Mouse (Mus musculus) spleen, postnatal 14 days (tissue): Measurements from ENCODE around the gene Stmn3.
A peak's percentile ranks its signal among the peaks of the same experiment; 100 is the strongest.

ENCODE experiments used
- DNase-seq, 2 experiments: peaks; one replicate each; pipeline ENCODE4 v3.0.0; 2021 to 2022; ENCODE audit warnings: low spot score in 2 of 2

Stmn3 gene

DNA sequence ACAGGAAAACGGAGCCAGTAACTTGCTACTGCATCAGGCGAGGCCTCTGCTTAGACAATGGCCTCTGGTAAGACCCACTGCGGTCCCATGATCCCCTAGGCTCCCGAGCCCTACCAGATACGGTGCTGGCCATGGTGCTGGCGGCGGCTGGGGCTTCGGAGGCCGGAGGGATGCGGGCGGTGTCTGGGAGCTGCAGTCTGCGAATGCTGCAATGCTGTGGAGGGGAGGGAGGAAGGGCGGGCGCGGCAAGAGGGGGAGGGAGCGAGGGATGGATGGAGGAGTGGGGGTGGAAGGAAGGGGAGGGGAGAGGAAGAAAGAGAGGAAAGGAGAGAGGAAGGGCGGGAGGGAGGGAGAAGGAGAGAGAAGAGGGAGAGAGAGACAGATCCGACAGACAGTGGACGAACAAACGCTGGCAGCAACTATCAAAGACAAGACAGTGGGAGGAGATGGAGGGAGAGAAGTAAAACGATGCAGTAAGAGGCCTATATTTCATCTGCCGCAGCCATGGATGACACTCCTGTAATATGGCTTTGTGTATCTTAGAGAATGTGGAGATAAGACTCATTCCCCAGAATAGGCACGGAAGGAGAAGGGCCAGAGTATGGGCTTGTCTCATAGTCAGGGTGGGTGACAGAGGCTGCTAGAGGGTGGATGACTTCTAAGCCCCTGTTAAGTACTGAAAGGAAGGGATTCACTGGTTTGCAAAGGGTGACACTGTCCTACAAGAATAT, at the start of gene Stmn3:
Gene Stmn3 (minus strand): TSS at position 421 of the 731 bp plus-strand sequence.
- DNase-seq, result peak in 1 of 2 experiments; percentile 16

DNA sequence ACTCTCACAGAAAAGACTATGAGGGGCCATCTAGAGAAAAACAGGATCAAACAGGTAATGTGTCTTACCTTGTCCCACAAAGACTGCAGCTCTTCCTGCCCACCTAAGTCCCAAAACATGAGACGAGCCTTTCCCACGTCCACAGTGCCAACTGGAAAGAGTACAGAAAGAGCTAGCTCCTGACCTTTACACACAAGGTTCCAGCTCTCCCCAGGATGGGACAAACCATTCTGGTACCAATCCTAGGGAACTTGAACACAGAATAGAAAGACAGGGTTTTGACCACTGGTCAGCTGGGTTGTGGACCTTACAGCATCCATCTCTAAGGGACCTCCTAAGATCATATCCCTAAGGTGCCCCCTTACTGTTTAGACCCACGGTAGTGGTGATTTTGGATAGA, 49.6 kb upstream of the Stmn3 start:
- no peak for DNase-seq

DNA sequence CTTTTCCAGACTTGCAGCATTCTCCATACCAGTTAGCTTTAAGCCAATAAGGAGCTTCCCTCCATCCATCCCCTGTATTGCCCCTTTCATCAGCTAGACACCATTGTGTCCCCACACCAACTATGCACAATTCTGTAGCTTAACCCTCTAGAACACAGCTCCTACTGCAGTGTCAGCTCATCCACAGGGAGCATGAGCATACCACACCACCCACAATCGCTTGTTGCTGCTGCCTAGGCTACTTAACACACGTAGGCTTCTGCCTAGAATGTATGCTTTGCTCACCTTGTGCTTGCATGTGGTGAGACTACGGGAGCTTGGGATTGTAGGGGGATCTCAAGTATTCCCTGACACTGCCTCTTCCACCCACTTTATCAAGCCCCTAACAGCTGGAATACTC, 42.5 kb upstream of the Stmn3 start:
- no peak for DNase-seq

DNA sequence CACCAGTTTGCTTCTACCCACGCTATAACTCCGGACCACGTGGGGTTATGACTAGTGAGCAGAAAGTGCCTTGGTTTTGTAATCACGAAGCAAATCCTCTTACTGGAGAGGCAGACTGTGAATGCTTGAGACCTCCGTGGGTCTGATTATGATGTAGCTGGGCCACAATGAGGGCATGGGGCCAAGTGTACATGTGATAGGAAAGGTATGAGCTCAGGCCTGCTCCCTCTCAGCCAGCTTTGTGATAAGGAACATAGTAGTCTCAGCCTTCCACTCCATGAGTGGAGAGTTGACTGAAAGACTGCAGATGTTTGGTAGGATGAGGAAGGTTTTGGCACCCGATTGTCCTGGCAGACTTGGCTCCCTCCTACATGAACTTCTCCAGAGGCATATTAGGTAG, 28.5 kb upstream of the Stmn3 start:
- no peak for DNase-seq

DNA sequence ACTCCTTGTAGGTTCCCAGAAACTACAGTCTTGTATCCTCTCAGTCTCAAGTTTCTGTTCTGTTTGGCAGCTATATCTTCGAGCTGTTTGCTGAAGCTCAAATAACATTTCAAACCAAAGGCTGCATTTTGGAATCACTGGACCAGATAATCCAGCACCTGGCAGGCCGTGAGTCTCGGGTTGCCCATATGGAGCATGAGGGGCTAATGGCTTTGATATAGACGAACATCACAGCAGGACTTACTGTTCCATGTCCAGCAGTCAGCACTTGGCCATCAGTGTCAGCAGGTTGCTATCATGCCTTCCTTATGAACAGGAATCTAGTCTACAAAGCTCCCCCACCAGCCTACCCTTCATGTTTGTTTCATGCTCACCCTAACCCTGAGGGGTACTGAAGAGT, 26.1 kb upstream of the Stmn3 start:
- DNase-seq, result no peak

DNA sequence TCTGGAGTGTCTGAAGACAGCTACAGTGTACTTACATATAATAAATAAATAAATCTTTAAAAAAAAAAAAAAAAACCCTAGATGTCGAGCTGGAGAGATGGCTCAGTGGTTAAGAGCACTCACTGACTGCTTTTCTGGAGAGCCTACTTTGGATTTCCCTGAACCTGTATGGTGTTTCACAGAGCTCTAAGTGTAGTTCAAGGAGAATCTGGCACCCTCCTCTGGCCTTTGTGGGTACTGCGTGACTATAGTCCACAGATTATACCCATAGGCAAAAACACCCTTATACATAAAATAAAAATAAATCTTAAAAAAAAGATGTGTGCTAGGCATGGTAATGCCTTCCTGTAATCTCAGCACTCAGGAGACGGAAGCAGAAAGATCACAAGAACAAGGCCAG, 19.7 kb upstream of the Stmn3 start:
- DNase-seq, result peak; percentile 43 to 59

DNA sequence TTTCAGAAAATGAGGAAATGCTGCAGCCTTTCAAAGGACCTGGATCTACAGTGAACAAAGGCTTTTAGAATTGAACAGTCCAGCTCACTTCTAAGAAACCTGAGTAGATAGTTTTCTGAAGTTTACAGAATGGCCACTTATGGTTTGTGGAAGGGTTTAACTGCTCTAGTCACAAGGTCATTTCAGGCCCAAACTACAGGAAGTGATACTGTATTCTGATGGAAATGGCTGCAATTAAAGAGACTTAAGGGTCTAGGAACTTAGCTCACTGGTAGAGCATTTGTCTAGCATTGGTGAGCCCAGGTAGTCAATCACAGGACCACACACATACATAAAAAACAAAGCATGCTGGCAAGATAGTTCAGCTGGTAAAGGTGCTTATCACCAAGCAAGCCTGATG, 18.2 kb upstream of the Stmn3 start:
- DNase-seq, result no peak

DNA sequence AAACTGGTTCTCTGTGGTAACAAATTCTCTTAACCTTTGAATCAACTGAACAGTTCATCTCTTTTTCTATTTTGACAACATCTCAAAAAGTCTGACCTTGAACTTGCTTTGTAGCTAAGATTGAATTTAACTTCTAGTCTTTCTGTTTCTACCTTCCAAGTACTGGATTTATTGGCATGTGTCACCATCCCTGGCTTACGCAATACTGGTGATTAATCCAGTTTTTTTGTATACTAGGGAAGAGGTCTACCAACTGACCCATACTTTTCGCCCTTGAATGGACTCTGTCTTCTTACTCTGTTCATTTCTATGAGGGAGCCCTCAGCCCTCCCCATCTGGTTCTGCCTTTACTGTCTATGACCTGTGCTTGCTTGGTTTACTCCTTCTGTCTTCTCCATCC, 11.8 kb upstream of the Stmn3 start:
- no peak for DNase-seq

DNA sequence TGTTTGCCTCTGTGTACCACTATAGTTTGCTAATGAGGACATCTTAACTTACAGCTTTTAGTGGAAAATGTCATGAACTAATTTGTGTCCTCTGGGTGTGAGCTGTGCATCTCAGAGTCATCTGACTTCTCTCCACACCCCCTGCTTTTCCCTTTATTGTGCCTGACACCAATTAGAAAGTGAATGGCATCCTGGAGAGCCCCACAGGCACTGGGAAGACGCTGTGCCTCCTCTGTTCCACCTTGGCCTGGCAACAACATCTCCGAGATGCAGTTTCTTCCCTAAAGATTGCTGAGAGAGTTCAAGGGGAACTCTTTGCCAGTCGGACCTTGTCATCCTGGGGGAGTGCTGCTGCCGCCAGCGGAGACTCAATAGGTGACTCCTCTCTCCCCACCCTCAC, 7.8 kb upstream of the Stmn3 start:
- no peak for DNase-seq

DNA sequence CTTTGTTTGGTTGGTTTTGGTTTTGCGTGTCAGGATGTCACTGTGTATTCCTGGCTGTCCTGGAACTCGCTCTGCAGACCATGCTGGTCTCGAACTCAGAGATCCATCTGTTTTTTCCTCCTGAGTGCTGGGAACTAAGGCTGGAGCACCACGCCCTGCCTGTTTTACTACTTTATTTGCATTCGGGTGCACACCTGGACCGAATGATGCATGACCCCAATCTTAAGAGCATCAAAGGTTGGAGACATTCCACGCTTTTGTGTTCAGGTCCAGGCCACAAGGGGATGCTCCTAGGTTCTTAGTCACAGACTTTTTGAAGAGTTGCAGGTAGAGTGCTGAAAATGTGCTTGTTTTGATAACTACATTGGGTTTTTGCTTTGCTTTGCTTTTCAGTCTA, 5.8 kb upstream of the Stmn3 start:
- no peak for DNase-seq

DNA sequence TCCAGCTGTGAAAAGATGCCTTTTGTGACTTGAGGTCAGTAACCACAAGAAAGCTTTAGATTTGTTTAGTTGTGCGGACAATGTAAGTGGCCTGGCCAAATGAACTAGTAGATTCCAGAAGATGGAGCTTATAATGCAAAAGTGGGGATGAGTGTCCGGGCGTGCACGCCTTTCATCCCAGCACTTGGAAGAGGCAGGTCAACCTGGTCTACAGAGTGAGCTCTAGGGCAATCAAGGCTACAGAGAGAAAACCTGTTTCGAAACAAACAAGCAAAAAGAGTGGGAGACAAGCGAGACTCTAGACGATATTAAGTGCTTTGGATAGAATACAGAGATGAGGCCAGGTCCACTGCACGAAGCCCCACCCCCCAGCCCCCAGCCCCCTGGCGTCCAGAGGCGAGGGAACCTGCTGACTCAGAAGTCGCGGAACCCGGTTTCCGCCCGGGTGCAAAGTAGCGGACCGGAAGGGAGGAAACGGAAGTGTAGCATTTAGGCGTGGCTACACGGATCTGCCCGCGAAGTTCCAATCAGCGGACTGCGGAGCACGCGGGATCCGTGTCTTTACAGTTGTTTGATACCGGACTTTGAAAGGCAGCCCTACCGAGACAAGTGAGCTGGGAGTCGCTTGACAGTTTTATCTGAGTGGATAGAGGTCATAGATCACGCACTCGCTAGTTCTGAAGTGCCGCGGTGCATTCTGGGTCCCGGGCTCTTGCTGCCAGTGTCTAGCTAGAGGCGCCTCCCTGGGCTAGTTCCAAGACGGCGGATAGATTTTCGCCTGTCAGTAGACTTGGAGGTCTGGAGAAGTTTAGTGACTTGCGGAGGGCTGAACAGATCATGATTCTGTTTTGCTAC, 5.2 kb upstream of the Stmn3 start, which contains the start of gene Rtel1:
Gene Rtel1 (plus strand): TSS at position 492 of the 855 bp plus-strand sequence.
- DNase-seq, result peak; percentile 67 to 82

DNA sequence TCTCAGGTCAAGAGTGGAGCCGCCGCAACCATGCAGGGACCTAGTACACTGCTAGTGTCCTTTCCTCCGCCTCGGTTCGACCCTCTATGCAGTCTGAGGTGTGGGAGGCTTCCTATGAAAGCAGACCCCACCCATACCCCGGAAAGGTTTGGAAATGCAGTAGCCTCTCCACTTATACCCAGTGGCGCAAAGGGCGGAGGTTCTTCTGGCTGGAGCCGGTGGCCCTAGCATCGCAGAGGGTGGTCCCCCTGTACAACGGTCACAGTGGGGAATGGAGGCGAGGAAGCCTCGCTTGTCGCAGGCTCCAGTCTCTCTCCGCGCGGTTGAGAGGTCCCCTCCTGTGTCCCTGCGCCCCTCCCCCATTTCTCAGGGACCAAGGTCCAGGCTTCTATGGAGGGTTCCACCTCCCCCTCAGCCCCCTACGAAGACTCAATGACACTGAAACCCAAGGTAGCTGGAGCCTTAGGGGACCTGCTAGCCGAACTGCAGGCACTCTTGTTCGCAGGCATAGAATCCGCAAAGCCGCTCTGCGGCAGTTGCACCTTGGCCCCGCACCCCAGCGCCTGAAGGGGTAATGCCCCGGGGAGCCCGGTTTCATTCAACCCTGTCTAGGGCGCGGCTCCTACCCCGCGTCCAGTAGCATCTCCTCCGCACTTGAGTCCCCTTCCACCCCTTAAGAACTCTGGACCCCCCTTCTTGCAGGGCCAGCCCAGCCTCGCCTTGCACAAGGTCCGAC, 788 bp downstream of the Stmn3 start:
- DNase-seq, result no peak

DNA sequence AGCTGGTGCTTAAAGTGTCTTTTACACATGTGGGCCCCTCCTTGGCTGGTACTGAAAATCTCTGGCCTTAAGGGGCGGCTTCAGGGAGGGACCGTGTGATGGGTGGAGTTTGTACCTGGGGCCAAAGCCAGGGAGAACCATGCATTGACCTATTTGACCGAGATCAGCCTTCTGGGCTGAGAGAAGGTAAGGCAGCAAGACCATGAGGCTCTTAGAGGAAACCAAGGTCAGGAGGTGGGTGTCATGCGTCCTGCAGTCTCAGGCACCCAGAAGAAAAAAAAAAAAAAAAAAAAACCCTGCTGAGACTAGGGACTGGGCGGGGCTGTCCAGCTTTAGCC, 1.3 kb downstream of the Stmn3 start:
- no peak for DNase-seq

DNA sequence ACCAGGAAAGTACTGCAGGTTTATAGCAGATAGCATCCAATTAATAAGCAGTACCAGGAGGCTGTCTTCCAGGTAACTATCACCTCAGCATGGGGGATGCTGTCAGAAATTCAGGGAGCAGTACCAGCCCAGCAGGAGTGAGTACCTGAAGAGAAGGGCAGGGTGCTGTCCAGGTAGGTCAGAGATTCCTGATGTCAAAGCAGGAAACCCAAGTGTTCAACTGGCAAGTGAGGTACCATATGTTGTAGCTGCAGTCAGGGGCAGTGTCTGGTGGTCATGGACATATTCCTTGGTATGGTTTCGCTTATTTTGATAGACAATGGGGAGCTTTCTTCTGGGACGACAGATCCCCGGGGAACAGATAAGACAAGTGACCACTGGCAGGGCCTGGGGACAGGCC, 1.9 kb downstream of the Stmn3 start:
- DNase-seq, result no peak

DNA sequence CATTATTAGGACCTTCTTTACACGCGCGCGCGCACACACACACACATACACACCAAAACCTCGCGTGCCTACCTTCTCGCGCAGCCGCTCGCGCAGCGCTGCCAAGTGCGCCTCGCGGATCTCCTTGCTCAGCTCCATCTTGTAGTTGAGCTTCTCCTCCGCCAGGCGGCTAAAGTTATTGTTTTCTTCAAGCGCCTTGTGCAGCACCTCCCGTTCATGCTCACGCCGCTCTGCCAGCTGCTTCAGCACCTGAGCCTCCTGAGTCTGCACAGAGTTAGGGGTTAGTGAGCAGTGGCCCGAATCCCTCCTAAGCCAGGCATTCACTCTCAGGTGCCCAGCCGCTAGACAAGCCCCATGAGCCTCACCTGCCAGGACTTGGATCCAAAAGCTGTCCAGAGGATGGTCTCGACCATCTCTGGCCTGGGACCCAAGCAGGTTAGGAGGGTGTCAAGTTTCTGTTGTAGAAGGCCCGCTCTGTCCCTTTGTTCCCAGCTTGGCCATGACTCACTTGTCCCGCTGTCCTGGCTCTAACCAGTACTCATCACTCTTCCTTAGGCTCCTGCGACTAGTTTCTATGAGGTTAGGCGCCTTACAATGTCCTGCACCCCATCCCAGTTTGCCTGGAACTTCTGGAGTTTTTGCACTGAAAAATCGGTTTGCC, 7.0 kb downstream of the Stmn3 start:
- DNase-seq, result peak in 1 of 2 experiments; percentile 37

DNA sequence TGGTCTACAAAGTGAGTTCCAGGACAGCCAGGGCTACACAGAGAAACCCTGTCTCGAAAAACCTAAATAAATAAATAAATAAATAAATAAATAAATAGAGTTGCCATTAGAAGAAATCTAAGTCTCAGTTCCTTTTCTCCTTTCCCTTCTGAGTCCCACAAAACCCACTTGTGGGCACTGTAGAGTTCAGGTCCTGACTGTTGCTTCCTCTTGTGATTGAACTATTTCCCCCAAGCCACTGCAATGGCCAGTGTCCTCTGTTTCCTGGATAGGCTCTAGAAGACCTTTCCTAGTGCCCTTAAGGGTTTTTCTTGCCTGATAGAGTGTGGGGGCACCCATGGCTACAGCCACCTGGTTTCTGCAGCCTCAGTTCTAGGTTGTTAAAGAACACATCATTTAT, 9.4 kb downstream of the Stmn3 start:
- no peak for DNase-seq

DNA sequence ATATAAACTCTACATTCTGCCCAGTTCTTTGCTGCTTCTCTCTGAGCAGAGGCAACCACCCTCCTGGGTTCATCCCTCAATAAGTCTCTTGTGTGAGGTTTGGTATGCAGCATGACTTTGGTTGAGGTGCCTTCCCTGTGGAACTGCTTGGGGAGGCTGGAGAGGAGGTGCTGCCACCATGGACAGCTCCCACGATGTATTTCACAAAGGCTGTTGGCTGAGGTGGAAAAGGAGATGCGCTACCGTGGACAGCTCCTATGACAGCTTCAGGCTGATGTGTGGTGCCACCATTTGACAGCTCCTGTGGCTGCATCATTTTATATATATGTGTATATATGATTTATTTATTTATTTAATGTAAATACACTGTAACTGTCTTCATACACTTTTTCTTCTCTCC, 12.3 kb downstream of the Stmn3 start:
- no peak for DNase-seq

DNA sequence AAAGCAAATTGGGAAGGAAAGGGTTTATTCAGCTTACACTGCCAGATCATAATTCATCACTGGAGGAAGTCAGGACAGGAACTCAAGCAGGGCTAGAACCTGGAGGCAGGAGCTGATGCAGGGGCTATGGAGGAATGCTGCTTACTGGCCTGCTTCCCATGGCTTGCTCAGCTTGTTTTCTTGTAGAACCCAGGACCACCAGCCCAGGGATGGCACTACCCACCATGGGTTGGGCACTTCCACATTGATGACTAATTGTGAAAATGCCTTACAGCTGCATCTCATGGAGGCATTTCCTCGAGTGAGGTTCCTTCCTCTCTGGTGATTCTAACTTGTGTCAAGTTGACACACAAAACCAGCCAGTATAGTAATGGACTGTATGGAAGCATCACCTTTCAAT, 23.4 kb downstream of the Stmn3 start:
- no peak for DNase-seq

DNA sequence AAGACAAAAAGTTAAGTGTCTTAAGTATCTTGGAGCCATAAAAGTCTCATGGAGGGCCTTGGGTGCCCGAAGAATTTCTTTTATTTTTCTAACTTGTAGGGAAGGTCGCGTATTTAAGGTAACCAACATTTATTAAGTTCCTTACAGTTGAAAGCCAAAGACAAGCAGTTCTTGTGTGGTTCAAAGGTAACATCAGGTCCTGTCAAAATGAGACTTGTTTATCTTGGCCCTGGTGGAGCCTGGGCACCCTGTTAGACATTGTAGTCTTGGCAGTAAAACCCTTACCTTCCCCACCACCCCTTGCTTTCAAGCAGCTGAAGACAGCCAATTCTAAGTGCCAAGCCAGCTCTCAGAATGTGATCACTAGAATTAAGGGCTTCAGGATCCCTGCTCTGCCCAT, 25.6 kb downstream of the Stmn3 start:
- no peak for DNase-seq

DNA sequence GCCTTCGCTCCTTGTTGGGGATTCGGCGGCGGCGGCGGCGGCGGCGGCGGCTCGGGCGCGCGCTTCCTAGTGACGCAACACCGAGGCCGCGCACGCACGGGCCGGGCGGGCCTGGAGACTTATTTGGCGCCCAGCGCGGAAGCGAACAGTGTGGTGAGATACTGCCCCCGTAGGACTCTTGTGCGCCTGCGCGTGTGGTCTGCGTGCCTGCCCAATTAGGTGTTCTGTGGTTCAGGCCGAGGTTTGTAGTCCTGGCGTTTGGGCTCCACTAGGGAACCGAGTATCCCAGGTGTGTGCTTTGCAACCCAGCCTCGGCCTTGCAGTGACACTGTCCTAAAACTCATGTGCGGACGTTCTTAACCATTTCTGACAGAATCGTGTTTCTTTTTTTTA, 26.3 kb downstream of the Stmn3 start, which contains the start of gene Gmeb2:
Gene Gmeb2 (minus strand): TSS at position 78 of the 393 bp plus-strand sequence.
- DNase-seq, result peak; percentile 84 to 87

DNA sequence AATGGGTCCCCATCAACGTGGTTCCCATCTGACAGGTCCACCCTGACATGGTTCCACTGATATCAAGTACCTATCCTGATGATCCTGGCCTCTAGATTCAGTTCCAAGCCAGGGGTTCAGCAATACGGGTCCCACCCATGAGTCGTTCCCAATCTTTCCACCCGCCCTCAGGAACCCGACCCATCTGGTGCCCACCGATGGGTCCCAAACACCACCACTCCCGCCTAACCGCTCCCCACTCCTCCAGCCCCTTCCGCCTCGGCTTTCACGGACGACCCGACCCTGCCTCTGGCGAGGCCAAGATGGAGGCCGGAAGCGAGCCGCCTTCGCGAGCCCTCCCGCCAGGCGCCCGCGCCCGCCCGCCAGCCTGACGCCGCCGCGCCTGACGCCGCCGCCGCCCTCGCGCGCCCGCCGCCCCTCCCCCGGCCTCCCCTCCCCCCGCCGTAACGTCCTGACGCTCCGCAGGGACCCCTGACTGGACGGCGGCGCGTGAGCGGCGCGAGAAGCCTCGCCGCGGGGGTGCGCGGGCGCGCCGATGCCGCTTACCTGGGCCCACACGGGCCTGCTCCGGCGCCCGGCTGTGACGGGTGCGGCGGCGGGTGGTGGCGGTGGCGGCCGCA, 26.9 kb downstream of the Stmn3 start:
- peak; percentile 65 to 76 for DNase-seq
